In genomic region chr12:73564795-73565619, GRCm38 (mm10) we compare ENCODE assay signal across 8 mouse cellular contexts. TPM values are rescaled to one million over a fixed set of nuclear protein-coding genes. Genes with fewer than 3 reads are reported as not detected.
DNase-seq lines count a peak whose midpoint lies in the region; ATAC-seq and TF ChIP-seq lines count a peak whose summit lies in the region.

No protein-coding gene starts in this region.

- no peak for TF ChIP-seq EP300 in ES-Bruce4 (IDR thresholded peaks at IDR 0.05; ENCODE audit: insufficient read depth, low read depth, low read length)

- peak overlapping the region; percentile 34; the same call in 1 of the 2 replicates for H3K9ac ChIP-seq in ES-Bruce4 (ENCODE audit: low read depth, poor library complexity, severe bottlenecking)
- H3K9ac ChIP-seq in intestine, embryonic 15.5 days = peak overlapping the region; percentile 37

- H3K27me3 ChIP-seq in ES-Bruce4 (ENCODE audit: control insufficient read depth, insufficient read depth, low read length, poor library complexity, severe bottlenecking) = no peaks in the 10 kb centered on the region
- H3K27me3 ChIP-seq in intestine, embryonic 15.5 days (replicated peaks) = no peaks in the 10 kb centered on the region
- peaks cover 15% of the 10 kb centered on the region for H3K27me3 ChIP-seq in midbrain, embryonic 10.5 days (ENCODE audit: low read depth, poor library complexity, severe bottlenecking)

- TF ChIP-seq CTCF in ES-Bruce4 (IDR thresholded peaks at IDR 0.05; ENCODE audit: low read depth, low read length) = no peak
- TF ChIP-seq CTCF in embryonic fibroblast, embryonic 13.5 days (IDR thresholded peaks at IDR 0.05; ENCODE audit: borderline replicate concordance, insufficient read depth, low read length) = no peak

- H3K4me1 ChIP-seq in ES-Bruce4 (ENCODE audit: control insufficient read depth, insufficient read depth, low read length) = no peaks in the 10 kb centered on the region
- no peaks in the 10 kb centered on the region for H3K4me1 ChIP-seq in embryonic fibroblast, embryonic 13.5 days (ENCODE audit: control insufficient read depth, insufficient read depth, low read length)
- H3K4me1 ChIP-seq in intestine, embryonic 15.5 days (replicated peaks) = no peaks in the 10 kb centered on the region
- H3K4me1 ChIP-seq in midbrain, embryonic 10.5 days = peaks cover 8% of the 10 kb centered on the region; the same call in 1 of the 2 replicates

- 17% methylated on average over 21 of the region's 21 CpGs for WGBS in intestine, embryonic 15.5 days
- WGBS in midbrain, embryonic 10.5 days = 26% methylated on average over 21 of the region's 21 CpGs

- no peak for TF ChIP-seq POLR2A in ES-Bruce4 (IDR thresholded peaks at IDR 0.05; ENCODE audit: insufficient read depth, low read length)
- no peak for TF ChIP-seq POLR2A in embryonic fibroblast, embryonic 13.5 days (IDR thresholded peaks at IDR 0.05; ENCODE audit: low read depth, low read length)

- no peak for ATAC-seq in intestine, embryonic 15.5 days

- 0 out of 2 replicates have a peak overlapping the region, but pooled peaks have one; percentile 12 for H3K4me3 ChIP-seq in ES-Bruce4 (ENCODE audit: low read depth, low read length)
- peak overlapping the region; percentile 8; the same call in 1 of the 2 replicates for H3K4me3 ChIP-seq in embryonic fibroblast, embryonic 13.5 days (ENCODE audit: insufficient read depth, low read length)
- H3K4me3 ChIP-seq in intestine, embryonic 15.5 days (replicated peaks) = peak overlapping the region; percentile 25
- H3K4me3 ChIP-seq in midbrain, embryonic 10.5 days = peak overlapping the region; percentile 46

- DNase-seq in cerebellum, postnatal 10 days = peak; percentile 29 to 77
- no peak for DNase-seq in cerebellum, adult 11 months
- DNase-seq in midbrain, embryonic 10.5 days (ENCODE audit: low spot score) = peak; percentile 26
- DNase-seq in ovary, postnatal 10 days (ENCODE audit: low spot score) = no peak
- no peak for DNase-seq in left cerebral cortex, adult 8-10 months (ENCODE audit: low spot score in 2 of 2)

- H3K4me2 ChIP-seq in intestine, embryonic 15.5 days (replicated peaks) = peak overlapping the region; percentile 64

- H3K36me3 ChIP-seq in ES-Bruce4 (ENCODE audit: control insufficient read depth, insufficient read depth, low read length, poor library complexity, severe bottlenecking) = no peaks in the 10 kb centered on the region
- H3K36me3 ChIP-seq in intestine, embryonic 15.5 days = no peaks in the 10 kb centered on the region
- no peaks in the 10 kb centered on the region for H3K36me3 ChIP-seq in midbrain, embryonic 10.5 days

- no peaks in the 10 kb centered on the region for H3K9me3 ChIP-seq in ES-Bruce4 (replicated peaks; ENCODE audit: control insufficient read depth, insufficient read depth, low read length, poor library complexity, severe bottlenecking)
- H3K9me3 ChIP-seq in intestine, embryonic 15.5 days = no peaks in the 10 kb centered on the region
- no peaks in the 10 kb centered on the region; the same call in 1 of the 2 replicates for H3K9me3 ChIP-seq in midbrain, embryonic 10.5 days (replicated peaks)

- no peak overlapping the region for H3K27ac ChIP-seq in ES-Bruce4 (ENCODE audit: insufficient read depth, low read length)
- no peak overlapping the region for H3K27ac ChIP-seq in embryonic fibroblast, embryonic 13.5 days (ENCODE audit: insufficient read depth, low read length)
- no peak overlapping the region for H3K27ac ChIP-seq in intestine, embryonic 15.5 days
- H3K27ac ChIP-seq in midbrain, embryonic 10.5 days (replicated peaks) = no peak overlapping the region

RNA-seq across cellular contexts. Expression of gene Tmem30b, which starts 18.8 kb away (rescaled TPM):
- polyA plus RNA-seq in ES-Bruce4 (2011; ENCODE audit: insufficient read depth, insufficient read length, low read depth, missing spikeins) = 13.5 and 14.7 TPM in 2 replicates
- 0.60 and 2.0 TPM in 2 replicates for polyA plus RNA-seq in embryonic fibroblast, embryonic 13.5 days (2011; ENCODE audit: insufficient read length, low read depth, missing spikeins)
- 63.4 and 67.5 TPM in 2 replicates for polyA plus RNA-seq in intestine, embryonic 15.5 days (2015; fragmentation: Nextera tagmentation; extraction: Ambion mirVana)
- 1.6 and 1.8 TPM in 2 replicates for polyA plus RNA-seq in midbrain, embryonic 10.5 days (2016; fragmentation: Nextera tagmentation; extraction: Ambion mirVana)
- under 1 TPM; 0.11 to 0.93 (median 0.36) TPM for total RNA-seq in left cerebral cortex, adult 8-10 months (2022)

RNA-seq across cellular contexts. Expression of gene Prkch, which starts 19.6 kb away (rescaled TPM):
- polyA plus RNA-seq in ES-Bruce4 (2011; ENCODE audit: insufficient read depth, insufficient read length, low read depth, missing spikeins) = 1.5 and 1.8 TPM in 2 replicates
- polyA plus RNA-seq in embryonic fibroblast, embryonic 13.5 days (2011; ENCODE audit: insufficient read length, low read depth, missing spikeins) = 0.75 and 1.3 TPM in 2 replicates
- polyA plus RNA-seq in intestine, embryonic 15.5 days (2015; fragmentation: Nextera tagmentation; extraction: Ambion mirVana) = 7.3 and 7.7 TPM in 2 replicates
- 4.0 and 4.9 TPM in 2 replicates for polyA plus RNA-seq in midbrain, embryonic 10.5 days (2016; fragmentation: Nextera tagmentation; extraction: Ambion mirVana)
- 10 to 100 TPM; 11.2 to 13.2 (median 12.5) TPM for total RNA-seq in left cerebral cortex, adult 8-10 months (2022)

Comparison
In these comparisons a context has a peak if more than half of its experiments do, and no peak if none do; other contexts are left out.
1. DNase-seq: peak in cerebellum, postnatal 10 days (2 of 2) and midbrain, embryonic 10.5 days (single experiment); none in cerebellum, adult 11 months (single experiment), ovary, postnatal 10 days (single experiment) and left cerebral cortex, adult 8-10 months (0 of 2).
2. Peak in every context shown above with its lines, with median percentiles within 50 percentile points of each other: H3K4me3 ChIP-seq.